Mouse (Mus musculus) stomach, embryonic 14.5 days (tissue): ENCODE results near the gene Uevld. TPM values are rescaled to one million over a fixed set of nuclear protein-coding genes. Genes with fewer than 3 reads are reported as not detected.
A peak's percentile ranks its signal among the peaks of the same experiment; 100 is the strongest.

ENCODE experiments used
- ATAC-seq: fragments of 200-750 bp; cut with Nextera tagmentation; 2 replicates; pipeline ENCODE4 v1.8.0; 2017; ENCODE audit warnings: low read depth, moderate TSS enrichment; ENCODE audit not compliant: insufficient number of reproducible peaks, insufficient read depth, low FRiP score
- H3K27ac ChIP-seq: fragments of 300-500 bp; sonication (generic); 2 replicates; pipeline ENCODE4 v1.5.1; 2014; ENCODE audit warnings: mild to moderate bottlenecking, low read length, moderate library complexity, mixed read lengths
- H3K27me3 ChIP-seq: fragments of 300-500 bp; sonication (generic); 2 replicates; pipeline ENCODE4 v1.6.1; 2014; ENCODE audit warnings: low read length, control low read depth, mixed read lengths; ENCODE audit not compliant: control insufficient read depth, insufficient read depth
- H3K36me3 ChIP-seq: fragments of 300-500 bp; sonication (generic); 2 replicates; pipeline ENCODE4 v1.6.1; 2014; ENCODE audit warnings: mild to moderate bottlenecking, control low read depth, low read length, moderate library complexity, mixed read lengths; ENCODE audit not compliant: control insufficient read depth, insufficient read depth
- H3K4me1 ChIP-seq: fragments of 300-500 bp; sonication (generic); 2 replicates; pipeline ENCODE4 v1.6.1; 2014; ENCODE audit warnings: low read length, control low read depth, mixed read lengths; ENCODE audit not compliant: control insufficient read depth, insufficient read depth
- H3K4me2 ChIP-seq: fragments of 300-500 bp; sonication (generic); replicated peaks from 2 replicates; pipeline ENCODE4 v1.6.1; 2014; ENCODE audit warnings: low read depth, low read length, control low read depth
- H3K4me3 ChIP-seq: fragments of 300-500 bp; sonication (generic); 2 replicates; pipeline ENCODE4 v1.5.1; 2014; ENCODE audit warnings: low read depth, low read length, control low read depth
- H3K9ac ChIP-seq: fragments of 300-500 bp; sonication (generic); replicated peaks from 2 replicates; pipeline ENCODE4 v1.6.1; 2014; ENCODE audit warnings: low read depth, mild to moderate bottlenecking, control low read depth, low read length, moderate library complexity, mixed read lengths
- H3K9me3 ChIP-seq: fragments of 300-500 bp; sonication (generic); 2 replicates; pipeline ENCODE4 v1.6.1; 2016; ENCODE audit warnings: low read depth, low read length, control low read depth; ENCODE audit not compliant: control insufficient read depth
- WGBS: fragments of 180-500 bp; shearing (Covaris S2); extraction: QIAGEN DNeasy Blood & Tissue Kit; methylation state at CpG from one replicate; pipeline ENCODE4 v1.1.7; 2014; 5-methylcytosine and 5-hydroxymethylcytosine counted together
- polyA plus RNA-seq: library from polyadenylated mRNA; unstranded; fragments of >200 nt; fragmentation: Nextera tagmentation; extraction: Ambion mirVana; gene quantifications from 2 replicates; pipeline ENCODE4 v1.2.1, GENCODE M21; 2014

Uevld gene
- polyA plus RNA-seq, 1 experiment from 2014 or later: 13.4 TPM

DNA sequence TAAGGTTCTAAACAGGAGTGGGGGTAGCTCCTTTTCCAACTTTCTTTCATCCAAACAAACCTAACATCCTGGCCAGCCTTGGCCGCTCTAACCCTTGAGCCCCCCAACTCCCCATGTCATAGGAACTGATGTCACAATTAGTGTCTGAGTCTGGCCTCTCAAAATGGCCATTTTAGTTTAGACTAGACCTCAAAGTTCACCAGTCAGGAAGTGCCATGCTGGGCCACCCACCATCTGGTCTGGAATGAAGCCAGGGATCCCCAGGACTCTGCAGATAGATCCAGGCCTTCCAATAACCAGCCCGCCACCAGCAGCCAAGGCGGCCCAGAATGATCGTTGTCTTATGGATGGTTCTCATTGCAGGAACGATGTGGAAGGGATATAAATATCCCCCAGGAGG is 28.3 kb upstream of the Uevld start:
- 44% methylated on average over 5 of the region's 5 CpGs for WGBS
- peak; percentile 42; the same call in 1 of the 2 replicates for ATAC-seq

DNA sequence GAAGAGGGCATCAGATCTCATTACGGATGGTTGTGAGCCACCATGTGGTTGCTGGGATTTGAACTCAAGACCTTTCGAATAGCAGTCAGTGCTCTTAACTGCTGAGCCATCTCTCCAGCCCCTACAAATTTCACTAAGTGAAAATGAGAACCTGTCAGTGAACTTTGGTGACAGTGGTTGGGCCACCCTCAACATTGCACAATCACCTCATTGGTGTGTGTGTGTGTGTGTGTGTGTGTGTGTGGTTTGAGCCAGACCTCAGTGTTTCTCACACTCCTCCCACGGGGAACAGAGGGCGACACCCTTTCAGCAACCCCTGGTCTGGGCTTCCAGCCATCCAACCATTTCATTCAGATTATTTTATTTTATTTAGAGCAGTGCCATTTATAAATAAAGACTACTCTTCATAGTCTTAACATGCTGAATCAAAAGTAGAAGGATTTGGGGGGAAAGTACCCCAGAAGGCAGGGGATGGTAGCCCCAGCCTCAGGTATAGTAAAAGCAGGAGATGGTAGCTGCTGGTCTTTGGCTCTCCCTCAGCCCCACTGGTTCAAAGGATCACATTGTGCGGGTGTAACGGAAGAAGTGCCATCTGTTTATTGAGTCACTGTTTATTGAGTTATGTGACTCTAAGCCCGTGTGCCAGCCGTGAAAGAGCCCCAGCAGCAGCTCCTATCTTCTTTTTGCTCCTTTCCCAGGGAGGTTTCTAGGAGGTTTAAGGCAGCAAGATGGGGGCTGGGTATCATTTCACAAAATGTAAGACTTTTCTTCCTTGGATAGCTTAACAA is 27.6 kb upstream of the Uevld start:
- WGBS: 47% methylated on average over 8 of the region's 8 CpGs
- no peak overlapping the region for H3K27ac ChIP-seq
- no peak for ATAC-seq
- H3K4me3 ChIP-seq: no peak overlapping the region
- no peak overlapping the region for H3K9ac ChIP-seq
- H3K36me3 ChIP-seq: no peaks in the 10 kb centered on the region
- H3K4me2 ChIP-seq: no peak overlapping the region
- H3K4me1 ChIP-seq: peaks cover 17% of the 10 kb centered on the region
- no peaks in the 10 kb centered on the region for H3K9me3 ChIP-seq
- no peaks in the 10 kb centered on the region for H3K27me3 ChIP-seq

More for the DNA sequence above, 28.3 kb upstream of the Uevld start:
- no peak overlapping the region for H3K4me3 ChIP-seq
- no peaks in the 10 kb centered on the region for H3K9me3 ChIP-seq
- H3K27me3 ChIP-seq: no peaks in the 10 kb centered on the region
- peaks cover 17% of the 10 kb centered on the region for H3K4me1 ChIP-seq
- peaks cover 3% of the 10 kb centered on the region; the same call in 1 of the 2 replicates for H3K36me3 ChIP-seq
- no peak overlapping the region for H3K9ac ChIP-seq
- H3K27ac ChIP-seq: peak overlapping the region; percentile 48; the same call in 1 of the 2 replicates
- H3K4me2 ChIP-seq: no peak overlapping the region

DNA sequence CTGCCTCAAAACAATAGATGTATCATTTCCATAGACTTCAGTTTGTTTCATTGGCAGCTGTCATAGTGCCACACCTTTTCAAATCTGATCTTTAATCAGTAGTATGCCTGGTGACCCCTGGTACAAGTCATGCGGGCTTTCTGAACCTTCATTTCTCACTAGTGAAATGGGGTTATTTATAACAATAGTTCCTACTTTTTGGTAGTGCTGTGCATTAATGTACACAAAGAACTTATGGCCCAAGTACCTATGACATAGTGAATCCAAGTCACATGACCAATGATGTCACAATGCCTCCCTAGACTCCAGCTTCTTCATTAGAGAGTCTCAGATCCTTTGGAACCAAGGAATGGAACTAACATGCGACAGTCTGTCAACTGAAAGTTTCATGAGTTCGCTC is 25.0 kb upstream of the Uevld start, which contains the start of gene Gm9999:
Gene Gm9999, plus strand, starts transcription at position 301 of the 400 bp plus-strand sequence.
- WGBS: 90% methylated on average over 3 of the region's 3 CpGs
- H3K9me3 ChIP-seq: no peaks in the 10 kb centered on the region
- H3K4me3 ChIP-seq: no peak within 1 kb of the TSS
- H3K36me3 ChIP-seq: no peaks in the 10 kb centered on the region
- H3K4me1 ChIP-seq: peaks cover 17% of the 10 kb centered on the region
- H3K9ac ChIP-seq: no peak within 1 kb of the TSS
- no peak within 1 kb of the TSS for H3K27ac ChIP-seq
- no peaks in the 10 kb centered on the region for H3K27me3 ChIP-seq
- no peak within 1 kb of the TSS for H3K4me2 ChIP-seq
- no peak for ATAC-seq

DNA sequence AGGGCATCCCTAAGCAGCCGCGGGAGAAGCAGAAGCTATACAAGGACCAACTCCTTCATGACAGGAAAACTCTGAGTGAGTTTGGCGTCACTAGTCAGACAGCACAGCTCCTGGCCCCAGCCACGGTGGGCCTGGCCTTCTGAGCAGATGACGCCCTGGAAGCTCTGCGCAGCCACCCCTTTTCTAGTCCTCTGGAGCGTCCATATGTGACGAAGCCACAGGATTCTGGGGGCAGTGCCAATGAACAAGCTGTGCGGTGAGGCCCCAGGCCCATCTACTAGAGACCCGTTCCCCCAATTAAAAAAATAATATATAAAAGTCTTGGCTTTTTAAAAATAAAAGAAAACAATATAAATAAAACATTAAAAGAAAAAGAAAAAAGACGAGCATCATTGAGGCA is 17.1 kb upstream of the Uevld start:
- WGBS: 91% methylated on average over 11 of the region's 11 CpGs
- ATAC-seq: no peak
- Histone ChIP-seq H3K27me3 (no peaks in the 10 kb centered on the region), H3K9me3 (no peaks in the 10 kb centered on the region), H3K27ac (no peak overlapping the region), H3K36me3 (no peaks in the 10 kb centered on the region), H3K4me2 (no peak overlapping the region), H3K4me1 (no peaks in the 10 kb centered on the region), H3K4me3 (no peak overlapping the region), H3K9ac (no peak overlapping the region)

DNA sequence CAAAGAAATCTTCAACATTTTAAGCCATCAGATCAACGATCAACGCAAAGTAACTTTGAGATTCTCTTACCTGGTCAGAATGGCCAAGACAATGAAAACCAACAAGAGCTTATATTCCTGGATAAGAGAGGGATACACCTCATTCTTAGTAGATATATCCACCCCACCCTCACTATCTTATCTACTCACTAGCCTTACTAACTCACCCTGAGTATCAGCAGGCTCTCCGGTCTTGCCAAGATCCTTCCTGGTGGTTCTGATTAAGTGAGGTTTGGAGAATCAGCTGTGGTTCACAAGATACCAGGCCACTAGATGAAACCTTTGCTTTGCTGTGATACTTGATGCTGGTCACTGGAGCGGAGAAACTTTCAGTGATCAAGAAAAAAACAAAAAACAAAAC is 16.3 kb upstream of the Uevld start:
- no peaks in the 10 kb centered on the region for H3K4me1 ChIP-seq
- H3K27me3 ChIP-seq: no peaks in the 10 kb centered on the region
- H3K36me3 ChIP-seq: no peaks in the 10 kb centered on the region
- WGBS: 97% methylated on average over 4 of the region's 4 CpGs
- no peak overlapping the region for H3K27ac ChIP-seq
- H3K4me3 ChIP-seq: no peak overlapping the region
- H3K9me3 ChIP-seq: no peaks in the 10 kb centered on the region
- no peak overlapping the region for H3K4me2 ChIP-seq
- no peak for ATAC-seq
- H3K9ac ChIP-seq: no peak overlapping the region

DNA sequence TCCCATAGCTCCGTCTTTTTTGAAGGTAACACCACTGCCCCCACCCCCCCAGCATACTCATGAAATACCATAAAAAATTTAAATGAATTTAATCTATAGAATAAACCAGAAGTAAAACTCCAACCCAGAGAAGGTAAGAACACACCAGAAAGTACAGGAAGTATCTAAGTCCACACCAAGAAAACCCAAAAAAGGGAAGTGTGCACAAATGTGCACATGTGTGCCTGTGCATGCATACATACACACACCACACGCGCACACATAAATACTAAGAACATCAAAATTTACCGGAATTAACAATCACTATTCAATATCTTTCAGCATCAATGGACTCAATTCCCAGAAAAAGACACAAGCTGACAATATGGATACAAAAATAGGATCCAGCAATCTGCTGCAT is 11.6 kb upstream of the Uevld start:
- H3K9ac ChIP-seq: no peak overlapping the region
- no peak for ATAC-seq
- 88% methylated on average over 4 of the region's 4 CpGs for WGBS
- H3K4me1 ChIP-seq: no peaks in the 10 kb centered on the region
- no peak overlapping the region for H3K4me2 ChIP-seq
- H3K27me3 ChIP-seq: no peaks in the 10 kb centered on the region
- no peak overlapping the region for H3K4me3 ChIP-seq
- H3K27ac ChIP-seq: no peak overlapping the region
- no peaks in the 10 kb centered on the region for H3K9me3 ChIP-seq
- no peaks in the 10 kb centered on the region for H3K36me3 ChIP-seq

DNA sequence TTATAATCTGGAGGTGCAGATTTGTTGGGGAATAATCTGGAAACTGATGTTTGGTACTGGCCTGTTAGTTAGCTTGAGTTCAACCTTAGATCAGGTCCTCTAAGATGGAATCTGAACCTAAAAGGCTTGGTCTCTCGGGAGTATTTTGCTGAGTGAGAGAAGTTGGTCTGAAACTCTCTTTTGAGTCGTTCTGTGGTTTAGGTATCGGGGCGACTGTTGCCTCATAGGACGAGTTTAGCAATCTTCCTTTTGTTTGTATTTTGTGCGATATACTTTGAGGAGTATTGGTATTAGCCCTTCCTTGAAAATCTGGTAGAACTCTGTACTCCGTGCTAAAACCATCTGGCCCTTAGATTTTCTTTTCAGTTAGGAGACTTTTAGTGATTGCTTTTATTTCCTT is 5.7 kb upstream of the Uevld start:
- 77% methylated on average over 7 of the region's 7 CpGs for WGBS

DNA sequence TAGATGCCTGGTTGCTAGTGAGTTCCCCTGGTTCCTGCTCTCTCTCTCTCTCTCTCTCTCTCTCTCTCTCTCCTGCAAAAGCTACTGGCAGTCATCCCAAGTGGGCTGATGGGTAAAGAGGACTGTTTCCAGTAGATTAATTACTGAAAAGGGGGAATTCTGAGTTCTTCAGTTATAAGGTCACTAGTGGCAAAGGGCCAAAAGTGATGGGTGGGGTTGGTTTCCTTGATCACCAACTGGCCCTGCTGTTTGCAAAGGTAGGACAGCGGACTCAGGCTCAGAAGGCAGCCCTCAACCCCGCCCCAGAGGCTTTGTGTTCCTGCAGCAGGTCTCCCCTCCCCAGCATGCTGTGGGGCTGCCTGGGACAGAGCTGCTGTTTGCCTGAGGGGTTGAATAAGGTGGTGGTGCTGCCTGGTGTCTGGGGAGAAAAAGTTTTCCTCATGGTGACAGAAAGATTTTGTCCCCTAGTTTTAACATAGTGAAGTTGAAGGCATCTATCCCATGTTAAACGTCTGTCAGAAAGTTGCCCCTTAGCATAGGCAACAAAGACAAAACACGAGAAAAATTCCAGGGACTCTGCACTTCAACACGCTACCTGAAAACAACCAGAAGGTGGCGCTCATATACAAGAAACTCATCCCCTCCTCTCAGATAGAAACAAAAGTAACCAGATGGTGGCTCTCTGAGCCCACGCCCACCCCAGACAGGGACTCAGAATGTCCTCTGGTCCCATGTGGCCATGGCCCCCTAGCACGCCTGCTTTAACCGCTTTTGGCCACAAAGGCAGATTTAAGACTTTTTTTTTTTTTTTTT is 4.7 kb upstream of the Uevld start:
- peak; percentile 62 for ATAC-seq
- H3K27ac ChIP-seq: peak overlapping the region; percentile 53; the same call in 1 of the 2 replicates
- peaks cover 13% of the 10 kb centered on the region; the same call in 1 of the 2 replicates for H3K4me1 ChIP-seq
- WGBS: 0% methylated on average over 9 of the region's 9 CpGs
- no peak overlapping the region for H3K9ac ChIP-seq
- no peaks in the 10 kb centered on the region for H3K36me3 ChIP-seq
- H3K4me2 ChIP-seq: peak overlapping the region; percentile 29
- H3K9me3 ChIP-seq: no peaks in the 10 kb centered on the region
- H3K27me3 ChIP-seq: no peaks in the 10 kb centered on the region
- no peak overlapping the region for H3K4me3 ChIP-seq

More for the DNA sequence above, 5.7 kb upstream of the Uevld start:
- no peaks in the 10 kb centered on the region for H3K27me3 ChIP-seq
- no peak overlapping the region for H3K9ac ChIP-seq
- H3K9me3 ChIP-seq: no peaks in the 10 kb centered on the region
- H3K36me3 ChIP-seq: no peaks in the 10 kb centered on the region
- no peak overlapping the region for H3K4me2 ChIP-seq
- peaks cover 13% of the 10 kb centered on the region; the same call in 1 of the 2 replicates for H3K4me1 ChIP-seq
- no peak for ATAC-seq
- no peak overlapping the region for H3K4me3 ChIP-seq
- H3K27ac ChIP-seq: no peak overlapping the region
